15 mouse cellular contexts compared by ENCODE assay signal in the genomic region with DNA sequence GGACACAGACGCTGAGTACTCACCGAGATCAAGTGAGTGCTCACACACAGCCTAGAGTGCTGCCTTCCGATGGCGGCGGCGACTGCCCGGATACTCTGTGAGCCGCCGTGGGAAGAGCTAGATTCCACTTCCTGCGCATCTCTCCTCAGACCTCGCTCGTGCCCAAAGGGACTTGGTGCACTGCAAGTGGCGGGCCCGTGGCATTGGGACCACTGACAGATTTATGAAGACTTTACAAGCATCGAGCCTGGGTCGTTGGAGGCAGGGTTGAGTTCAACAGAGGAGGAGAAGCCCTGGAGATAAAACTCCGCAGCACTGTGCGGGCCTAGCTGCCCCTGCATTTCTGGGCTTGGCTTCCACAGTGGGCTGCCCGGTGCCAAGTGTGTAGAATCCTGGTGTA. TPM values are rescaled to one million over a fixed set of nuclear protein-coding genes. Genes with fewer than 3 reads are reported as not detected.
DNase-seq lines count a peak whose midpoint lies in the region; ATAC-seq lines count a peak whose summit lies in the region.
"Had no signal": no experiment of that assay in that cellular context is flagged by ENCODE, and none has a peak within 500 bp of the region (broad histone marks: within the 10 kb centered on the region; RNA-seq: fewer than 3 reads in every experiment).

No protein-coding gene starts in this region.

- H3K9me3 ChIP-seq in hindbrain, embryonic 10.5 days, result no peaks in the 10 kb centered on the region
- no peaks in the 10 kb centered on the region for H3K9me3 ChIP-seq in hindbrain, embryonic 14.5 days (ENCODE audit: control insufficient read depth, low read length)
- no peaks in the 10 kb centered on the region for H3K9me3 ChIP-seq in midbrain, embryonic 14.5 days (ENCODE audit: control insufficient read depth, low read length)
- H3K9me3 ChIP-seq in midbrain, embryonic 16.5 days (replicated peaks; ENCODE audit: control insufficient read depth, low read length, poor library complexity, severe bottlenecking), result no peaks in the 10 kb centered on the region; the same call in 1 of the 2 replicates
- no peaks in the 10 kb centered on the region for H3K9me3 ChIP-seq in embryonic facial prominence, embryonic 11.5 days (replicated peaks; ENCODE audit: control insufficient read depth, low read length)
- no peaks in the 10 kb centered on the region for H3K9me3 ChIP-seq in neural tube, embryonic 11.5 days (ENCODE audit: control insufficient read depth, low read length)

- under 1% methylated on average over 19 of the region's 19 CpGs for WGBS in hindbrain, embryonic 10.5 days
- WGBS in hindbrain, embryonic 14.5 days, result 1% methylated on average over 19 of the region's 19 CpGs
- WGBS in midbrain, embryonic 14.5 days, result under 1% methylated on average over 19 of the region's 19 CpGs
- 3% methylated on average over 19 of the region's 19 CpGs for WGBS in midbrain, embryonic 16.5 days
- WGBS in embryonic facial prominence, embryonic 11.5 days, result 2% methylated on average over 19 of the region's 19 CpGs
- WGBS in neural tube, embryonic 11.5 days, result under 1% methylated on average over 19 of the region's 19 CpGs

- H3K4me2 ChIP-seq in hindbrain, embryonic 14.5 days (replicated peaks), result no peak overlapping the region
- H3K4me2 ChIP-seq in midbrain, embryonic 14.5 days (ENCODE audit: low read length), result no peak overlapping the region
- no peak overlapping the region for H3K4me2 ChIP-seq in midbrain, embryonic 16.5 days (ENCODE audit: low read length)
- H3K4me2 ChIP-seq in embryonic facial prominence, embryonic 11.5 days (ENCODE audit: low read depth, low read length), result peak overlapping the region; percentile 35
- H3K4me2 ChIP-seq in neural tube, embryonic 11.5 days (ENCODE audit: low read depth), result peak overlapping the region; percentile 26

- H3K27me3 ChIP-seq in hindbrain, embryonic 10.5 days (ENCODE audit: insufficient read depth, poor library complexity, severe bottlenecking), result peaks cover 100% of the 10 kb centered on the region
- H3K27me3 ChIP-seq in hindbrain, embryonic 14.5 days (ENCODE audit: control insufficient read depth, insufficient read depth, low read length), result peaks cover 100% of the 10 kb centered on the region
- peaks cover 100% of the 10 kb centered on the region for H3K27me3 ChIP-seq in midbrain, embryonic 14.5 days (ENCODE audit: control insufficient read depth, insufficient read depth, low read length)
- peaks cover 72% of the 10 kb centered on the region for H3K27me3 ChIP-seq in midbrain, embryonic 16.5 days (ENCODE audit: control insufficient read depth, insufficient read depth, low read depth, low read length)
- H3K27me3 ChIP-seq in embryonic facial prominence, embryonic 11.5 days (ENCODE audit: control insufficient read depth, insufficient read depth, low read length), result peaks cover 65% of the 10 kb centered on the region
- H3K27me3 ChIP-seq in neural tube, embryonic 11.5 days (ENCODE audit: control insufficient read depth, insufficient read depth, low read length), result peaks cover 99% of the 10 kb centered on the region

- peaks cover 38% of the 10 kb centered on the region for H3K4me1 ChIP-seq in hindbrain, embryonic 10.5 days (replicated peaks)
- no peaks in the 10 kb centered on the region for H3K4me1 ChIP-seq in hindbrain, embryonic 14.5 days (replicated peaks; ENCODE audit: control insufficient read depth, insufficient read depth, low read length)
- H3K4me1 ChIP-seq in midbrain, embryonic 14.5 days (ENCODE audit: control insufficient read depth, insufficient read depth, low read length), result 0 out of 2 replicates have a peak, but pooled peaks cover 7% of the 10 kb centered on the region
- peaks cover 6% of the 10 kb centered on the region; the same call in 1 of the 2 replicates for H3K4me1 ChIP-seq in midbrain, embryonic 16.5 days (ENCODE audit: control insufficient read depth, insufficient read depth, low read length)
- peaks cover 9% of the 10 kb centered on the region for H3K4me1 ChIP-seq in embryonic facial prominence, embryonic 11.5 days (ENCODE audit: control insufficient read depth, insufficient read depth, low read length)
- H3K4me1 ChIP-seq in neural tube, embryonic 11.5 days (ENCODE audit: control insufficient read depth, insufficient read depth, low read length), result 0 out of 2 replicates have a peak, but pooled peaks cover 10% of the 10 kb centered on the region

- peak; percentile 59 for DNase-seq in hindbrain, embryonic 10.5 days (ENCODE audit: low spot score)
- DNase-seq in hindbrain, embryonic 14.5 days (ENCODE audit: low spot score), result no peak
- DNase-seq in midbrain, embryonic 14.5 days, result peak; percentile 25
- DNase-seq in embryonic facial prominence, embryonic 11.5 days (ENCODE audit: low spot score), result no peak
- peak; percentile 46 for DNase-seq in neural tube, embryonic 11.5 days (ENCODE audit: low spot score)
- no peak for DNase-seq in layer of hippocampus, postnatal 10 days (ENCODE audit: low spot score in 2 of 2)
- no peak for DNase-seq in urinary bladder, postnatal 4 days (ENCODE audit: low spot score in 2 of 2)
- DNase-seq: cerebellum, adult 9-11 months; gastrocnemius, adult 2 months; lung, postnatal 36 days; right cerebral cortex, postnatal 14 days had no signal

- ATAC-seq in hindbrain, embryonic 14.5 days (ENCODE audit: low FRiP score), result no peak
- ATAC-seq in midbrain, embryonic 14.5 days (ENCODE audit: low FRiP score, low TSS enrichment), result no peak
- no peak for ATAC-seq in midbrain, embryonic 16.5 days
- no peak for ATAC-seq in embryonic facial prominence, embryonic 11.5 days (replicated peaks; ENCODE audit: insufficient number of reproducible peaks, low FRiP score, low TSS enrichment, low read depth)
- no peak for ATAC-seq in neural tube, embryonic 11.5 days (ENCODE audit: insufficient read depth, low FRiP score, low TSS enrichment)

- no peak overlapping the region for H3K27ac ChIP-seq in hindbrain, embryonic 10.5 days
- H3K27ac ChIP-seq in hindbrain, embryonic 14.5 days, result no peak overlapping the region
- no peak overlapping the region for H3K27ac ChIP-seq in midbrain, embryonic 14.5 days (replicated peaks; ENCODE audit: low read depth, low read length)
- H3K27ac ChIP-seq in midbrain, embryonic 16.5 days (ENCODE audit: low read length), result no peak overlapping the region
- no peak overlapping the region for H3K27ac ChIP-seq in embryonic facial prominence, embryonic 11.5 days (replicated peaks; ENCODE audit: low read depth, low read length)
- no peak overlapping the region for H3K27ac ChIP-seq in neural tube, embryonic 11.5 days (ENCODE audit: low read depth, low read length)
- H3K27ac ChIP-seq: gastrocnemius, adult 2 months had no signal

- H3K9ac ChIP-seq in hindbrain, embryonic 14.5 days, result no peak overlapping the region
- no peak overlapping the region for H3K9ac ChIP-seq in midbrain, embryonic 14.5 days (replicated peaks; ENCODE audit: low read length)
- H3K9ac ChIP-seq in midbrain, embryonic 16.5 days (ENCODE audit: low read depth, low read length), result no peak overlapping the region
- peak overlapping the region; percentile 50 for H3K9ac ChIP-seq in embryonic facial prominence, embryonic 11.5 days (replicated peaks; ENCODE audit: low read length)
- H3K9ac ChIP-seq in neural tube, embryonic 11.5 days (ENCODE audit: low read length), result no peak overlapping the region

- no peak overlapping the region for H3K4me3 ChIP-seq in hindbrain, embryonic 10.5 days
- H3K4me3 ChIP-seq in hindbrain, embryonic 14.5 days (replicated peaks; ENCODE audit: low read length), result no peak overlapping the region
- no peak overlapping the region for H3K4me3 ChIP-seq in midbrain, embryonic 14.5 days (replicated peaks; ENCODE audit: low read depth, low read length)
- no peak overlapping the region for H3K4me3 ChIP-seq in midbrain, embryonic 16.5 days (ENCODE audit: low read depth, low read length)
- H3K4me3 ChIP-seq in embryonic facial prominence, embryonic 11.5 days (ENCODE audit: low read depth, low read length), result peak overlapping the region; percentile 34
- H3K4me3 ChIP-seq in neural tube, embryonic 11.5 days (ENCODE audit: low read depth, low read length), result 0 out of 2 replicates have a peak overlapping the region, but pooled peaks have one; percentile 13
- H3K4me3 ChIP-seq: gastrocnemius, adult 2 months; myocyte had no signal

- H3K36me3 ChIP-seq in hindbrain, embryonic 10.5 days, result no peaks in the 10 kb centered on the region
- no peaks in the 10 kb centered on the region for H3K36me3 ChIP-seq in hindbrain, embryonic 14.5 days (replicated peaks; ENCODE audit: control insufficient read depth, insufficient read depth)
- no peaks in the 10 kb centered on the region for H3K36me3 ChIP-seq in midbrain, embryonic 14.5 days (ENCODE audit: control insufficient read depth, insufficient read depth, low read length)
- H3K36me3 ChIP-seq in midbrain, embryonic 16.5 days (ENCODE audit: control insufficient read depth, insufficient read depth, low read length), result no peaks in the 10 kb centered on the region
- no peaks in the 10 kb centered on the region for H3K36me3 ChIP-seq in embryonic facial prominence, embryonic 11.5 days (replicated peaks; ENCODE audit: control insufficient read depth, insufficient read depth, low read depth, low read length)
- no peaks in the 10 kb centered on the region for H3K36me3 ChIP-seq in neural tube, embryonic 11.5 days (ENCODE audit: control insufficient read depth, insufficient read depth, low read length)

RNA-seq across cellular contexts. Expression of gene Pax9, which starts 1.0 kb away (rescaled TPM):
- polyA plus RNA-seq in hindbrain, embryonic 10.5 days (2016; fragmentation: Nextera tagmentation; extraction: Ambion mirVana), result 2.4 and 3.0 TPM in 2 replicates
- polyA plus RNA-seq in hindbrain, embryonic 14.5 days (2014; fragmentation: Nextera tagmentation; extraction: Ambion mirVana), result not detected in 2 replicates
- not detected in 2 replicates for polyA plus RNA-seq in midbrain, embryonic 14.5 days (2014; fragmentation: Nextera tagmentation; extraction: Ambion mirVana)
- not detected in 2 replicates for polyA plus RNA-seq in midbrain, embryonic 16.5 days (2015; fragmentation: Nextera tagmentation; extraction: Ambion mirVana)
- polyA plus RNA-seq in embryonic facial prominence, embryonic 11.5 days (2014; fragmentation: Nextera tagmentation; extraction: Ambion mirVana), result 10.5 and 11.9 TPM in 2 replicates
- 3.7 and 4.8 TPM in 2 replicates for polyA plus RNA-seq in neural tube, embryonic 11.5 days (2014; fragmentation: Nextera tagmentation; extraction: Ambion mirVana)
- total RNA-seq in layer of hippocampus, postnatal 10 days (2021), result not detected
- total RNA-seq: left cerebral cortex, postnatal 36 days had no signal
- polyA plus RNA-seq: large intestine, adult 2 months had no signal

Comparison
In these comparisons a context has a peak if more than half of its experiments do, and no peak if none do; other contexts are left out.
1. DNase-seq: peak in hindbrain, embryonic 10.5 days (single experiment), midbrain, embryonic 14.5 days (single experiment) and neural tube, embryonic 11.5 days (single experiment); none in hindbrain, embryonic 14.5 days (single experiment), embryonic facial prominence, embryonic 11.5 days (single experiment), layer of hippocampus, postnatal 10 days (0 of 2) and urinary bladder, postnatal 4 days (0 of 2).
2. H3K4me3 ChIP-seq: peak in embryonic facial prominence, embryonic 11.5 days (single experiment) and neural tube, embryonic 11.5 days (single experiment); none in hindbrain, embryonic 10.5 days (single experiment), hindbrain, embryonic 14.5 days (single experiment), midbrain, embryonic 14.5 days (single experiment) and midbrain, embryonic 16.5 days (single experiment).
3. H3K4me2 ChIP-seq: peak in embryonic facial prominence, embryonic 11.5 days (single experiment) and neural tube, embryonic 11.5 days (single experiment); none in hindbrain, embryonic 14.5 days (single experiment), midbrain, embryonic 14.5 days (single experiment) and midbrain, embryonic 16.5 days (single experiment).